Mouse (Mus musculus): Measurements from ENCODE around the gene Ccdc24. TPM values are rescaled to one million over a fixed set of nuclear protein-coding genes. Genes with fewer than 3 reads are reported as not detected.

The Ccdc24 gene
- total and polyA plus RNA-seq, 3 experiments = not detected

GRCm38 (mm10) chr4:117885994-117886393, 13.6 kb upstream of the Ccdc24 start:
- Histone ChIP-seq H3K36me3 (replicated peaks) (peaks cover 61% of the 10 kb centered on the region), H3K9me3 (replicated peaks) (no peaks in the 10 kb centered on the region), H3K4me1 (ENCODE audit: insufficient read depth, low read depth, low read length) (peaks cover 60% of the 10 kb centered on the region), H3K4me3 (ENCODE audit: low read depth, low read length) (peak overlapping the region; percentile 95), H3K27me3 (ENCODE audit: insufficient read depth, low read length) (peaks cover 28% of the 10 kb centered on the region)
- DNase-seq (ENCODE audit: low spot score) (no peak), ATAC-seq (ENCODE audit: extremely low read depth, insufficient number of reproducible peaks, low FRiP score, poor library complexity, severe bottlenecking) (no peak)
- TF ChIP-seq POLR2AphosphoS5 (IDR thresholded peaks at IDR 0.05; ENCODE audit: insufficient replicate concordance, low read depth, low read length) (no peak), TAL1 (conservative IDR thresholded peaks at IDR 0.05; ENCODE audit: low read depth, low read length) (no peak), GATA1 (IDR thresholded peaks at IDR 0.05; ENCODE audit: borderline replicate concordance, low read length) (no peak), GATA2 (IDR thresholded peaks at IDR 0.05; ENCODE audit: borderline replicate concordance, low read depth, low read length) (no peak), CTCF (IDR thresholded peaks at IDR 0.05; ENCODE audit: low read depth, low read length) (no peak)

GRCm38 (mm10) chr4:117885093-117885492, 12.7 kb upstream of the Ccdc24 start:
- Histone ChIP-seq H3K4me1 (ENCODE audit: insufficient read depth, low read depth, low read length) (peaks cover 51% of the 10 kb centered on the region), H3K4me3 (ENCODE audit: low read depth, low read length) (no peak overlapping the region), H3K9me3 (replicated peaks) (no peaks in the 10 kb centered on the region), H3K36me3 (replicated peaks) (peaks cover 52% of the 10 kb centered on the region), H3K27me3 (ENCODE audit: insufficient read depth, low read length) (peaks cover 37% of the 10 kb centered on the region)
- no peak for DNase-seq (ENCODE audit: low spot score)
- no peak for ATAC-seq (ENCODE audit: extremely low read depth, insufficient number of reproducible peaks, low FRiP score, poor library complexity, severe bottlenecking)
- TF ChIP-seq CTCF (IDR thresholded peaks at IDR 0.05; ENCODE audit: low read depth, low read length) = no peak
- TF ChIP-seq TAL1 (conservative IDR thresholded peaks at IDR 0.05; ENCODE audit: low read depth, low read length) = no peak
- no peak for TF ChIP-seq POLR2AphosphoS5 (IDR thresholded peaks at IDR 0.05; ENCODE audit: insufficient replicate concordance, low read depth, low read length)
- no peak for TF ChIP-seq GATA2 (IDR thresholded peaks at IDR 0.05; ENCODE audit: borderline replicate concordance, low read depth, low read length)
- TF ChIP-seq GATA1 (IDR thresholded peaks at IDR 0.05; ENCODE audit: borderline replicate concordance, low read length) = no peak

GRCm38 (mm10) chr4:117884146-117884545, 11.8 kb upstream of the Ccdc24 start:
- peaks cover 44% of the 10 kb centered on the region for H3K27me3 ChIP-seq (ENCODE audit: insufficient read depth, low read length)
- ATAC-seq (ENCODE audit: extremely low read depth, insufficient number of reproducible peaks, low FRiP score, poor library complexity, severe bottlenecking) = no peak
- H3K4me3 ChIP-seq (ENCODE audit: low read depth, low read length) = no peak overlapping the region
- no peaks in the 10 kb centered on the region for H3K9me3 ChIP-seq (replicated peaks)
- no peak for TF ChIP-seq CTCF (IDR thresholded peaks at IDR 0.05; ENCODE audit: low read depth, low read length)
- TF ChIP-seq GATA1 (IDR thresholded peaks at IDR 0.05; ENCODE audit: borderline replicate concordance, low read length) = no peak
- no peak for TF ChIP-seq POLR2AphosphoS5 (IDR thresholded peaks at IDR 0.05; ENCODE audit: insufficient replicate concordance, low read depth, low read length)
- no peak for TF ChIP-seq GATA2 (IDR thresholded peaks at IDR 0.05; ENCODE audit: borderline replicate concordance, low read depth, low read length)
- no peak for TF ChIP-seq TAL1 (conservative IDR thresholded peaks at IDR 0.05; ENCODE audit: low read depth, low read length)
- H3K36me3 ChIP-seq (replicated peaks) = peaks cover 42% of the 10 kb centered on the region
- DNase-seq (ENCODE audit: low spot score) = no peak
- peaks cover 42% of the 10 kb centered on the region for H3K4me1 ChIP-seq (ENCODE audit: insufficient read depth, low read depth, low read length)

DNA sequence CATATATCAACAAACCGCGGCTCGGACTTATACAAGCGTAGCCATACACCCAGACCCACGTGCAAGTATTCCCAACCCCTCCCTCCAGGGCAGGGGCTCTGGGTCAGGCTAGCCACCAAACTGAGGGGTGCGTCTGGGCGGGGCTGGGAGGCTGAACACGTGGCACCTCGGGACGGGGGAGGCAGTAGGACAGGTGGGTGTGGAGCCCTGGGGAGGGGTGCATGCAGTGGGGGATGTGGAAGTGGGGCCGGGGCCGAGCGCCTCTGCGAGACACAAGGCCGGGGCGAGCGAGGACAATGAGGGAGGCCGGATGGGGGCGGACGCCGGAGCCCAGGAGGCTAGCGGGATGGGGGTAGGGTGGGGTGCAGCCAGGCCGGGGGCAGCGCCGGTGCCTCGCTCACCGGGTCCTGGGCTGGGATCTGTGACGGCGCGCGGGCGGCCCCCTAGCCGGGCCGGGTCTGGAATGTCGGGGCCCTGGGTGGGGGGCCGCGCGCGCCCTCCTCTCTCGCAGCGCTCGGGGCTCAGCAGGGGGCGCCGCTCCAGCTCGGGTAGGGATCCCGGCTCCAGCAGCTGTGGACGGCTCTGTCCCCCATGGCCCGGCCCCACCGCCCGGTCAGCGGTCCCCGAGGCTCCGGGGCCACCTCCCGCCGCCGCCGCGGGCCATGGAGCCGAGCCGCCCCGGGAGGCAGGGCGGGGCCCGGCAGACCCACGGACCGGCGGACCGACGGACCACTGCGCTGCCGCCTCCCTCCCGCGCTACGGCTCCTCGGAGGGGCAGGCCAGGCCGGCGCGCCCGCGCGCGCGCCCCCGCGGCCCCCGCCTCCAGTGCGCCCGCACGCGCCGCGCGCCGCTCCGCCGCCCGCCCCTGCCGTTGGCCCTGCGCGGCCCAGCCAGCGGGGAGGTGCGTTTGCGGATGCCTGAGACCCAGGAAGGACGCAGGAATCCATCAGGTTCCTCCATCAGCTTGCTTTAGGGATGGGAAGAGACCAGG, 10.6 kb upstream of the Ccdc24 start, which contains the start of gene B4galt2:
TSS of gene B4galt2 (minus strand) at position 787 of the 991 bp plus-strand sequence.
- DNase-seq (ENCODE audit: low spot score) = no peak
- Histone ChIP-seq H3K27me3 (ENCODE audit: insufficient read depth, low read length) (peaks cover 55% of the 10 kb centered on the region), H3K4me3 (ENCODE audit: low read depth, low read length) (peak within 1 kb of the TSS; percentile 63; the same call in 1 of the 2 replicates), H3K4me1 (ENCODE audit: insufficient read depth, low read depth, low read length) (peaks cover 41% of the 10 kb centered on the region), H3K9me3 (replicated peaks) (no peaks in the 10 kb centered on the region), H3K36me3 (replicated peaks) (peaks cover 32% of the 10 kb centered on the region)
- TF ChIP-seq CTCF (IDR thresholded peaks at IDR 0.05; ENCODE audit: low read depth, low read length) = no peak
- TF ChIP-seq GATA2 (IDR thresholded peaks at IDR 0.05; ENCODE audit: borderline replicate concordance, low read depth, low read length) = no peak
- TF ChIP-seq POLR2AphosphoS5 (IDR thresholded peaks at IDR 0.05; ENCODE audit: insufficient replicate concordance, low read depth, low read length) = no peak
- TF ChIP-seq TAL1 (conservative IDR thresholded peaks at IDR 0.05; ENCODE audit: low read depth, low read length) = no peak
- no peak for TF ChIP-seq GATA1 (IDR thresholded peaks at IDR 0.05; ENCODE audit: borderline replicate concordance, low read length)
- ATAC-seq (ENCODE audit: extremely low read depth, insufficient number of reproducible peaks, low FRiP score, poor library complexity, severe bottlenecking) = no peak

GRCm38 (mm10) chr4:117878703-117879102, 6.3 kb upstream of the Ccdc24 start:
- Histone ChIP-seq H3K9me3 (replicated peaks) (no peaks in the 10 kb centered on the region), H3K4me3 (ENCODE audit: low read depth, low read length) (no peak overlapping the region), H3K36me3 (replicated peaks) (peaks cover 4% of the 10 kb centered on the region), H3K4me1 (ENCODE audit: insufficient read depth, low read depth, low read length) (peaks cover 11% of the 10 kb centered on the region), H3K27me3 (ENCODE audit: insufficient read depth, low read length) (peaks cover 82% of the 10 kb centered on the region)
- no peak for ATAC-seq (ENCODE audit: extremely low read depth, insufficient number of reproducible peaks, low FRiP score, poor library complexity, severe bottlenecking)
- TF ChIP-seq POLR2AphosphoS5 (IDR thresholded peaks at IDR 0.05; ENCODE audit: insufficient replicate concordance, low read depth, low read length) = no peak
- TF ChIP-seq GATA1 (IDR thresholded peaks at IDR 0.05; ENCODE audit: borderline replicate concordance, low read length) = no peak
- no peak for TF ChIP-seq TAL1 (conservative IDR thresholded peaks at IDR 0.05; ENCODE audit: low read depth, low read length)
- no peak for DNase-seq (ENCODE audit: low spot score)

- H3K27me3 ChIP-seq (ENCODE audit: insufficient read depth, low read length) = peaks cover 82% of the 10 kb centered on the region
- no peak overlapping the region for H3K4me3 ChIP-seq (ENCODE audit: low read depth, low read length)
- H3K36me3 ChIP-seq (replicated peaks) = no peaks in the 10 kb centered on the region
- H3K4me1 ChIP-seq (ENCODE audit: insufficient read depth, low read depth, low read length) = peaks cover 8% of the 10 kb centered on the region
- ATAC-seq (ENCODE audit: extremely low read depth, insufficient number of reproducible peaks, low FRiP score, poor library complexity, severe bottlenecking) = no peak
- DNase-seq (ENCODE audit: low spot score) = no peak
- TF ChIP-seq CTCF (IDR thresholded peaks at IDR 0.05; ENCODE audit: low read depth, low read length) (no peak), TAL1 (conservative IDR thresholded peaks at IDR 0.05; ENCODE audit: low read depth, low read length) (no peak), GATA1 (IDR thresholded peaks at IDR 0.05; ENCODE audit: borderline replicate concordance, low read length) (no peak), POLR2AphosphoS5 (IDR thresholded peaks at IDR 0.05; ENCODE audit: insufficient replicate concordance, low read depth, low read length) (no peak), GATA2 (IDR thresholded peaks at IDR 0.05; ENCODE audit: borderline replicate concordance, low read depth, low read length) (no peak)
- H3K9me3 ChIP-seq (replicated peaks) = no peaks in the 10 kb centered on the region
Observed at GRCm38 (mm10) chr4:117878301-117878700, 5.9 kb upstream of the Ccdc24 start.
